Mouse (Mus musculus) monocyte, adult 59 days (primary cell): ENCODE results near the gene Rpusd1. TPM values are rescaled to one million over a fixed set of nuclear protein-coding genes. Genes with fewer than 3 reads are reported as not detected.

ENCODE experiments used
- total RNA-seq, 2 experiments: library from RNA; stranded (reverse); gene quantifications; one replicate each; pipeline ENCODE4 v1.2.4; 2023

The Rpusd1 gene
- 1 to 10 TPM; 6.6 to 7.9 TPM for total RNA-seq

DNA sequence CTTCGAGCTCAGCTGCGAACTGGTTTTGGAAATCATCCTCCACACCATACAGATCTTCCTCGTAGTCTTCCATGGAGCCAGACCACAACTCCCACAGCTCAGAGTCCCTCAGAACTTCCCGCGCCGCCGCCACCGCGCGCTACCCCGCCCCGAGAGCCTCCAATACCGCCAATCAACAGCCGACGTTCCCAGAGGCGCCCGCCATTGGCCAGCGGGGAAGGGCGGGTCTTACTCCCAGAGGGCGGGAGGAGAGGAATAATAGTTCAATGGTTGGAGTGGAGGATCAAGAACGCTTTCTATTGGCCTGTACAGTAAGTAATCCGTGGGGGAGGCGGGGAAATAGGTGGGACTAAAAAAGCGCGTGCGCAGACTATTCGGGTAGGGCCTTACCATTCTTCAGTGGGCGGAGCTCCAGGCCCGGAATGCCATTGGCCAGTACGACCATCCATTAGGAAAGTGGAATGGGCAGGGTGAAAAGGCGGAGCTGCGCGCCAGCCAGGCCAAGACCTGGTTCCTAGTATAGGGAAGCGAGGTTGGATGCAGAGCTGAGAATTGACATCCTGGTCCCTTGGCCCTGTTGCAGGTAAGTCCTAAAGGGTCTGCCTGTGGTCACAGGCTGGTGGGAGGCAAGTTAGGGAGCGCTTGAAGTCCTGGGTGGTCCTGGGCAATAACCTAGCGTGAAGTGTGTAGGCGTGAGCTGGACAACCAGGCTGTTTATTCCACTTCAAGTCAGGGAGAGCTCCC lies at the start of gene Rpusd1, which contains the start of gene Chtf18:
Gene Rpusd1, plus strand, starts transcription at position 406 of the 744 bp plus-strand sequence.
Gene Chtf18, minus strand, starts transcription at position 155 of the 744 bp plus-strand sequence.

DNA sequence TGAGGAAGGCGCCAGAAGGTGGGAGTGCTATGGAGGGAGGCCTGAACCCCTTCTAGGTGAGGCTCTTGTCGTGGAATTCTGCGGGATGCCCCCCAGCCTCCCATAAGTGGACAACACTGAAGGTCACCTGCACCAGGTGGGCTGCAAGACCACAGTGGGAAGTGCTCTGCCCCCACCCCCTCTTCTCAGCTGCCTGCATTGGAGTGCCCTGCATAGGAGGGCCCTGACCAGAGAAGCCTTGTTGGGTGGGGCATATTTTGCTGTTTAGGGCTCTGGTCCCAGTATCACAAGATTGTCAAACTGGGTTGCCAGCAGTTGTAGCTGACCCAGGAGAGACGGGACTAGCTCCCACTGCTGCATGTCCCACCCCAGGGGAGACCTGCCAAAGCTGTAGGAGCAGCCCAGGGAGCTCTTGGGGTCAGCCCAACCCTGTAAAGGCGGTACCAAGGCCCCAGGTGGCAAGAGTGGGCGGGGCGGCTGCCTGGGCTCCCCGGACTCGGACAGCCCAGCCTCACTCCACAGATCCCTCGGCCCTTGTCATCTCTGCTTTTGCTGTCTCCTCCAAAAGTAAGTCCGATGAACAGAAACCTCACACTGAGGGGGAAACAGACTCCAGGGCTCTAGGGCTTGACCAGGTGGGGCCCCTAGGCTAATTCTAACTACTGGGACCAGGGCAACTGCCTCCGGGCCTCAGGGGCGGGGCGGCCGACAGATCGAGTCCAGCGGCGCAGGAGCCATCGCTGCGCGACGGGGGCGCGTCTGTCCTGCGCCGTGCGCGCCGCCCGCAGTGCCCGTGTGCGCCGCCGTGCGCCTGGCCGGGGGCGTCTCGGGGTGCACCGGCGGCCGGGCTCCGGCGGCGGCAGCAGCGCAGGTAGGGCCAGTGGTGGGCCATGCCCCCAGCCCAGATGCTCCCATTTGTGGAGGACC lies 10.5 kb upstream of the Rpusd1 start, which contains the start of gene Gng13:
Gene Gng13, plus strand, starts transcription at position 461 of the 927 bp plus-strand sequence.

DNA sequence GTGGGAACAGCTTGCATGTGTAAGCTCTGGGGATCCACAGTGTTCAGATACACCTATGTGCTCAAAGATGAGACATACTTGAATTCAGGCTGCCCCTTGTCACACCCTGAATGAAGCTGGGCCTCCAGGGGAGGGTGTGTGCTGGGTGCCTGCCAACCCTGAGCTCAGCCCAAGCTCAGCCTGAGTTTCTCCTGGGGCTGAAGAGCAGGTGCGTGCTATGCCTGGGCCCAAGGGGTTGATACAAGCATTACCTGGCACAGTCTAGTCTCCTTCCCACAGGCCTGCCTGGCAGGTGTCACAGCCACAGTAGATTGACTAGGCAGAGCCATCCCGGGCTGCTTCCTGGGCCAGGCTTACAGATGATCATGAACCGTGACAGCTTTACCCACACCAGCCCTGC lies 8.3 kb downstream of the Rpusd1 start, which contains the start of gene Mslnl:
Gene Mslnl, plus strand, starts transcription at position 298 of the 400 bp plus-strand sequence.

DNA sequence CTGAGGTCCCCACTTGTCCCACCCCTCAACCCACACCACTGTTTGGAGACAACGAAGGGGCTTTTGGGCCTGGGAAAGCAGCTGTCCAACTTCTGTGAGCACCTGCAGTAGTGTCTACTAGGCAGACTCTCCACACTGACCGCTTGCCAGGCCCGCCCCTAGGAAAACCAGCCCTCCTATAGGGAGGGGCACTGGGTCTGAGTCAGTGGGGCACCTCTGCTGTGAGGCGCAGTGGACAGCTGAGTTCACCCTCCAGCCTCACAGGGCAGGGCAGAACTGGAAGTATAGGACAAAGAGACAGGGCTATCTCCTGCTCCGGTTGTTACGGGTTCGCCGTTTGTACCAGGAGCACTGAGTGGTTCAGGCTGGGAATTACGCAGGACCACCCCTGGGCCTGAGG lies 26.8 kb downstream of the Rpusd1 start, which contains the start of gene Msln:
Gene Msln, minus strand, starts transcription at position 138 of the 400 bp plus-strand sequence.

DNA sequence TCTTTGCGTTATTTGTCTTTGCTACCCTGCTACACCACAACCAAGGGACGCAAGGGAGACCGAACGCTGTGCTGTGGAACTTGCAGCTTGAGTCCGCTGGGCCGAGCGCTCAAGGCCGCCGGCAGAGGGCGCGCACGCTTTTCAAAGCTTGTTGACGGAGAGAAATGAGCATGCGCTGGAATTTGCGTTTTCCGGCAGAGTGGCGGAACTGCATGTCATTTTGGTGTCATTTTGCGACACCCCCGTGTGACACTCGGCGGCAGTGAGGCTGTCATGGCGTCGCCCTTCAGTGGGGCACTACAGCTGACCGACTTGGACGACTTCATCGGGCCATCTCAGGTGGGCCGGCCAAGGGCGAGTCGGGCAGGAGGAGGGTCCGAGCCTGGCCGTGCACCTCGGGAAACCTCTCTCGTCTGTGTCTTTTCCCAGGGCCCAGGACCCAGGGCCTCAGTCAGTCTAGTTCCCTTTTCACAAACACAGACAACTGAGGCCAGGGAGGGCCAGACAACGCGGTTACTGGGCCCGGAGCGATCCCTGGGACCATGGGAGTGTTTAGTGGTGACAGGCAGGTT lies 46.2 kb downstream of the Rpusd1 start, which contains the start of gene Narfl:
Gene Narfl, plus strand, starts transcription at position 228 of the 572 bp plus-strand sequence.

Other genes starting within 250 kb of the Rpusd1 start
- not detected for gene Sstr5, start 230.4 kb upstream of the Rpusd1 start, total RNA-seq
- gene Sox8, start 157.0 kb upstream of the Rpusd1 start, total RNA-seq: under 1 TPM in 1 of 2 experiments, not detected in 1; 0.18 TPM
- gene Lmf1, start 148.6 kb upstream of the Rpusd1 start, total RNA-seq: 10 to 100 TPM; 38.1 to 41.1 TPM
- not detected for gene Gng13, start 10.5 kb upstream of the Rpusd1 start, total RNA-seq
- 1 to 10 TPM; 2.6 to 3.9 TPM for gene Chtf18, start 251 bp upstream of the Rpusd1 start, total RNA-seq
- not detected for gene Mslnl, start 8.4 kb downstream of the Rpusd1 start, total RNA-seq
- 1 to 10 TPM; 1.2 to 1.3 TPM for gene Msln, start 26.7 kb downstream of the Rpusd1 start, total RNA-seq
- 10 to 100 TPM; 33.1 to 34.7 TPM for gene Narfl, start 46.1 kb downstream of the Rpusd1 start, total RNA-seq
- 10 to 100 TPM; 21.6 to 21.7 TPM for gene Haghl, start 58.0 kb downstream of the Rpusd1 start, total RNA-seq
- not detected for gene Ccdc78, start 58.9 kb downstream of the Rpusd1 start, total RNA-seq
- 10 to 100 TPM; 33.5 to 35.6 TPM for gene Fam173a, start 65.2 kb downstream of the Rpusd1 start, total RNA-seq
- gene AC134908.4, start 68.0 kb downstream of the Rpusd1 start, total RNA-seq: not detected
- gene Metrn, start 69.5 kb downstream of the Rpusd1 start, total RNA-seq: 1 to 10 TPM; 8.0 to 9.9 TPM
- gene Fbxl16, start 81.4 kb downstream of the Rpusd1 start, total RNA-seq: under 1 TPM in 1 of 2 experiments, not detected in 1; 0.24 TPM
- gene Wdr24, start 96.0 kb downstream of the Rpusd1 start, total RNA-seq: 10 to 100 TPM; 13.5 to 14.9 TPM
- gene Jmjd8, start 101.2 kb downstream of the Rpusd1 start, total RNA-seq: 10 to 100 TPM; 23.2 to 28.1 TPM
- gene Stub1, start 105.7 kb downstream of the Rpusd1 start, total RNA-seq: 10 to 100 TPM; 50.8 to 51.1 TPM
- gene Rhbdl1, start 109.6 kb downstream of the Rpusd1 start, total RNA-seq: 1 to 10 TPM; 1.2 to 1.7 TPM
- 1 to 10 TPM in 1 of 2 experiments, under 1 TPM in 1; 0.89 to 4.0 TPM for gene Gm20683, start 114.1 kb downstream of the Rpusd1 start, total RNA-seq
- gene Rhot2, start 117.2 kb downstream of the Rpusd1 start, total RNA-seq: 10 to 100 TPM; 28.4 to 34.3 TPM
- gene Wdr90, start 133.8 kb downstream of the Rpusd1 start, total RNA-seq: 1 to 10 TPM; 6.0 to 6.2 TPM
- 1 to 10 TPM; 4.8 to 5.5 TPM for gene Mcrip2, start 141.1 kb downstream of the Rpusd1 start, total RNA-seq
- 10 to 100 TPM; 10.1 to 11.1 TPM for gene Mettl26, start 147.4 kb downstream of the Rpusd1 start, total RNA-seq
- gene Wfikkn1, start 153.2 kb downstream of the Rpusd1 start, total RNA-seq: 1 to 10 TPM; 3.2 to 3.3 TPM
- gene Rab40c, start 192.1 kb downstream of the Rpusd1 start, total RNA-seq: 10 to 100 TPM; 16.5 to 18.1 TPM
- 10 to 100 TPM; 46.9 to 60.5 TPM for gene Pigq, start 217.3 kb downstream of the Rpusd1 start, total RNA-seq
- gene Nhlrc4, start 217.3 kb downstream of the Rpusd1 start, total RNA-seq: not detected
- gene A930017K11Rik, start 224.9 kb downstream of the Rpusd1 start, total RNA-seq: not detected